Mouse (Mus musculus) kidney, adult 2 months (tissue): ENCODE results near the gene Dpy19l3.

Experiments used
- CTCF ChIP-seq: fragments of 200-500 bp; conservative IDR thresholded peaks from 2 replicates; pipeline ENCODE4 v1.5.1; 2011; ENCODE audit warnings: low read depth, mild to moderate bottlenecking, control low read depth, low read length, moderate library complexity, mixed read lengths; ENCODE audit not compliant: insufficient read depth, insufficient read length
- POLR2A ChIP-seq: fragments of 200-500 bp; IDR thresholded peaks from one replicate; pipeline ENCODE4 v1.6.1; 2011; ENCODE audit warnings: low read depth, low read length, control low read depth

- no peak for TF ChIP-seq CTCF
- TF ChIP-seq POLR2A: no peak
Measured at GRCm38 (mm10) chr7:35790926-35791325, 36.7 kb upstream of the Dpy19l3 start.
